ENCODE assay signal across 33 mouse cellular contexts in the genomic region with DNA sequence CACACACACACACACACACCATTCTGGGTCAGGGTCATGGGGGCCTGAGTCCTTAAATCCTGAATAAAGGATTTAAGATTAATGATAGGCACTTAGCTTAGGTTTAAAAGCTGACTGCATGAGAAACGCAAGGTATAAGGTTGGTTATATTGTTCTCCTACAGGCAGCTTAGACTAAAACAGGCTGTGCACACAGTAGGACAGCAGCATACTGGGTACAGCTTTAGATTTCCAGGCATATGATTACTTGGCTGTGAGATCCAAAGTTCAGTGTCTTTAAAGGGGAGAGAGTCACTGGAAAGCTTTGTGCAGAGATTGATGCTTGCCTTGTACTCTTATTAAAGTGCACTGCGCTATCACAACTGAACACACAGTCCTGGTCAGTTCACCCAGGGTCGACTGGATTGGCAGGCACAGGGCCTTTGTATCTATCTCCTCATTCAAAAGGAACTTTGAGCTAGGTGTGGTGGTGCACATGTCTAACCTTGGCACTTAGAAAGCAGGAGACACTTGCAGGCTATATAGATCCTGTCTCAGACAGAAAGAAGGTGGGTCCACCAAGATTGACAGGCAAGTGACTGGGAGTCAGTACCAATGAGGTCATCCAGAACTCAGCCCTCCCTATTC. TPM values are rescaled to one million over a fixed set of nuclear protein-coding genes. Genes with fewer than 3 reads are reported as not detected.
DNase-seq lines count a peak whose midpoint lies in the region; ATAC-seq and TF ChIP-seq lines count a peak whose summit lies in the region.
"Had no signal": no experiment of that assay in that cellular context is flagged by ENCODE, and none has a peak within 500 bp of the region (broad histone marks: within the 10 kb centered on the region; RNA-seq: fewer than 3 reads in every experiment).

No protein-coding gene starts in this region.

- in situ Hi-C loops in CH12.LX (cut with MboI; ENCODE audit: low pct_ligation_motif_present, low pct_unique_long_range_greater_than_20kb, low sequenced_read_pairs) = no loop called here

- H3K4me1 ChIP-seq in forebrain, embryonic 14.5 days (ENCODE audit: control insufficient read depth, insufficient read depth, low read length) = no peaks in the 10 kb centered on the region
- H3K4me1 ChIP-seq in forebrain, embryonic 10.5 days = no peaks in the 10 kb centered on the region
- no peaks in the 10 kb centered on the region for H3K4me1 ChIP-seq in CH12.LX (ENCODE audit: control insufficient read depth in 1 of 2, insufficient read depth in 2 of 2)
- H3K4me1 ChIP-seq: embryonic facial prominence, embryonic 10.5 days; embryonic facial prominence, embryonic 15.5 days; heart, embryonic 13.5 days; hindbrain, embryonic 15.5 days; kidney, embryonic 15.5 days; limb, embryonic 13.5 days; midbrain, embryonic 12.5 days; neural tube, embryonic 15.5 days had no signal

- peak; percentile 18; the same call in 1 of the 2 replicates for ATAC-seq in forebrain, embryonic 14.5 days
- ATAC-seq in megakaryocyte progenitor cell, adult 5-6 weeks (replicated peaks; ENCODE audit: poor library complexity) = 0 out of 2 replicates have a peak, but pooled peaks have one; percentile 6
- ATAC-seq: activated CD4-positive, CD25-positive, alpha-beta regulatory T cell, adult 4 months; CD4-positive, CD25-positive, alpha-beta regulatory T cell, adult 4 months; lung, postnatal 0 days had no signal

- no peak overlapping the region for H3K4me3 ChIP-seq in forebrain, embryonic 14.5 days (ENCODE audit: low read depth, low read length)
- H3K4me3 ChIP-seq in forebrain, embryonic 10.5 days = no peak overlapping the region
- no peak overlapping the region for H3K4me3 ChIP-seq in CH12.LX (replicated peaks in 1 of 3; ENCODE audit: low read depth in 2 of 3, low read length in 2 of 3, poor library complexity in 1 of 3)
- H3K4me3 ChIP-seq: embryonic facial prominence, embryonic 10.5 days; embryonic facial prominence, embryonic 15.5 days; gastrocnemius, adult 2 months; heart, embryonic 13.5 days; hindbrain, embryonic 15.5 days; kidney, embryonic 15.5 days; limb, embryonic 13.5 days; midbrain, embryonic 12.5 days; neural tube, embryonic 15.5 days had no signal

- H3K9me3 ChIP-seq in forebrain, embryonic 14.5 days (replicated peaks; ENCODE audit: control insufficient read depth, low read length) = no peaks in the 10 kb centered on the region
- H3K9me3 ChIP-seq in forebrain, embryonic 10.5 days = no peaks in the 10 kb centered on the region
- no peaks in the 10 kb centered on the region for H3K9me3 ChIP-seq in CH12.LX (replicated peaks; ENCODE audit: low read length)
- H3K9me3 ChIP-seq: embryonic facial prominence, embryonic 10.5 days; embryonic facial prominence, embryonic 15.5 days; heart, embryonic 13.5 days; hindbrain, embryonic 15.5 days; kidney, embryonic 15.5 days; limb, embryonic 13.5 days; midbrain, embryonic 12.5 days; neural tube, embryonic 15.5 days had no signal

- TF ChIP-seq RAD21 in CH12.LX (IDR thresholded peaks at IDR 0.05; ENCODE audit: low read depth, low read length) = no peak

- H3K79me2 ChIP-seq in CH12.LX (replicated peaks; ENCODE audit: control insufficient read depth, extremely low read depth, insufficient read depth, poor library complexity, severe bottlenecking) = no peaks in the 10 kb centered on the region

- TF ChIP-seq POLR2A in CH12.LX (IDR thresholded peaks at IDR 0.05; ENCODE audit: low read depth, low read length) = no peak

- no peaks in the 10 kb centered on the region for H3K27me3 ChIP-seq in forebrain, embryonic 14.5 days (replicated peaks; ENCODE audit: control insufficient read depth, insufficient read depth, low read length)
- H3K27me3 ChIP-seq in forebrain, embryonic 10.5 days (ENCODE audit: poor library complexity, severe bottlenecking) = no peaks in the 10 kb centered on the region
- no peaks in the 10 kb centered on the region for H3K27me3 ChIP-seq in CH12.LX (replicated peaks)
- H3K27me3 ChIP-seq: embryonic facial prominence, embryonic 15.5 days; heart, embryonic 13.5 days; hindbrain, embryonic 15.5 days; kidney, embryonic 15.5 days; limb, embryonic 13.5 days; midbrain, embryonic 12.5 days; neural tube, embryonic 15.5 days had no signal

- WGBS in forebrain, embryonic 14.5 days = 83% methylated on average over 3 of the region's 3 CpGs
- WGBS in forebrain, embryonic 10.5 days = 86% methylated on average over 3 of the region's 3 CpGs

- H3K9ac ChIP-seq in forebrain, embryonic 14.5 days (ENCODE audit: low read length) = no peak overlapping the region
- no peak overlapping the region for H3K9ac ChIP-seq in CH12.LX (ENCODE audit: insufficient read depth, low read depth)
- H3K9ac ChIP-seq: embryonic facial prominence, embryonic 15.5 days; heart, embryonic 13.5 days; hindbrain, embryonic 15.5 days; kidney, embryonic 15.5 days; limb, embryonic 13.5 days; midbrain, embryonic 12.5 days; neural tube, embryonic 15.5 days had no signal

- TF ChIP-seq EP300 in CH12.LX (IDR thresholded peaks at IDR 0.05; ENCODE audit: low read length) = no peak

- H3K27ac ChIP-seq in forebrain, embryonic 14.5 days (ENCODE audit: low read depth, low read length) = no peak overlapping the region
- no peak overlapping the region for H3K27ac ChIP-seq in forebrain, embryonic 10.5 days
- H3K27ac ChIP-seq in CH12.LX (ENCODE audit: insufficient read depth, low read depth) = no peak overlapping the region
- H3K27ac ChIP-seq: embryonic facial prominence, embryonic 10.5 days; embryonic facial prominence, embryonic 15.5 days; gastrocnemius, adult 2 months; heart, embryonic 13.5 days; hindbrain, embryonic 15.5 days; kidney, embryonic 15.5 days; limb, embryonic 13.5 days; neural tube, embryonic 15.5 days had no signal

- no peak overlapping the region for H3K4me2 ChIP-seq in forebrain, embryonic 14.5 days (ENCODE audit: low read length)
- H3K4me2 ChIP-seq in CH12.LX (ENCODE audit: insufficient read depth, low read depth, poor library complexity, severe bottlenecking) = no peak overlapping the region
- H3K4me2 ChIP-seq: embryonic facial prominence, embryonic 15.5 days; heart, embryonic 13.5 days; hindbrain, embryonic 15.5 days; kidney, embryonic 15.5 days; limb, embryonic 13.5 days; liver, embryonic 11.5 days; midbrain, embryonic 12.5 days; neural tube, embryonic 15.5 days had no signal

- DNase-seq in forebrain, embryonic 14.5 days (ENCODE audit: low spot score) = no peak
- DNase-seq in forebrain, embryonic 10.5 days (ENCODE audit: extremely low spot score, low spot score) = no peak
- no peak for DNase-seq in CH12.LX (ENCODE audit: extremely low read depth)
- peak; percentile 42 for DNase-seq in adipocyte (ENCODE audit: low spot score)
- DNase-seq in kidney, adult 9 months = no peak
- no peak for DNase-seq in lung, postnatal 14 days
- no peak for DNase-seq in ovary, postnatal 10 days (ENCODE audit: low spot score)
- DNase-seq: adrenal gland, adult 8-10 months; cerebellum, adult 2 months; gastrocnemius, adult 2 months; gastrocnemius, postnatal 36 days; heart, adult 18-20 months; heart, postnatal 10 days; kidney, adult 11 months; kidney, postnatal 36 days; right cerebral cortex, adult 18-20 months had no signal

- no peak for TF ChIP-seq CTCF in CH12.LX (conservative IDR thresholded peaks at IDR 0.05 in 1 of 2, IDR thresholded peaks at IDR 0.05 in 1 of 2; ENCODE audit: low read depth in 2 of 2, low read length in 2 of 2)

- H3K36me3 ChIP-seq in forebrain, embryonic 14.5 days (ENCODE audit: control insufficient read depth, insufficient read depth, low read length) = peaks cover 33% of the 10 kb centered on the region
- H3K36me3 ChIP-seq in forebrain, embryonic 10.5 days (replicated peaks) = peaks cover 45% of the 10 kb centered on the region
- H3K36me3 ChIP-seq in CH12.LX (replicated peaks in 1 of 2; ENCODE audit: control insufficient read depth in 1 of 2, insufficient read depth in 1 of 2, low read length in 1 of 2) = peaks cover 21 to 44% of the 10 kb centered on the region in 2 experiments

- dilution Hi-C loops in CH12.LX (cut with MboI; ENCODE audit: extremely low pct_ligation_motif_present, extremely low pct_unique_long_range_greater_than_20kb, low sequenced_read_pairs) = no loop called here

TF ChIP-seq in CH12.LX, 34 proteins besides CTCF, POLR2A, EP300 and RAD21 (continues in another document):
- no peak for TF ChIP-seq USF2 (conservative IDR thresholded peaks at IDR 0.05; ENCODE audit: low read depth, low read length)
- TF ChIP-seq MEF2A (IDR thresholded peaks at IDR 0.05; ENCODE audit: borderline replicate concordance, low read depth, low read length) = no peak
- TF ChIP-seq ZKSCAN1 (IDR thresholded peaks at IDR 0.05; ENCODE audit: borderline replicate concordance, low read depth, low read length) = peak; percentile 67
- no peak for TF ChIP-seq CHD2 (IDR thresholded peaks at IDR 0.05; ENCODE audit: low read length)
- peak; percentile 5; the same call in 1 of the 2 replicates for TF ChIP-seq POLR2AphosphoS2 (IDR thresholded peaks at IDR 0.05; ENCODE audit: low read depth, low read length)
- no peak for TF ChIP-seq HCFC1 (IDR thresholded peaks at IDR 0.05; ENCODE audit: low read depth, low read length)
- TF ChIP-seq SMC3 (IDR thresholded peaks at IDR 0.05; ENCODE audit: low read depth, low read length) = no peak

RNA-seq across cellular contexts. Expression of a gene that starts 25.4 kb away (rescaled TPM):
- 140 and 141 TPM in 2 replicates for polyA plus RNA-seq in forebrain, embryonic 14.5 days (2014; fragmentation: Nextera tagmentation; extraction: Ambion mirVana)
- polyA plus RNA-seq in forebrain, embryonic 10.5 days (2016; fragmentation: Nextera tagmentation; extraction: Ambion mirVana) = 132 and 144 TPM in 2 replicates
- 34.2 and 41.0 TPM in 2 replicates for total RNA-seq in CH12.LX (2012; rRNA removed)
- 20.9 and 23.3 TPM in 2 replicates for total RNA-seq in CH12.LX (2014; rRNA removed)
- polyA plus RNA-seq in CH12.LX (2012; ENCODE audit: insufficient read length, low read depth) = 53.5 and 62.2 TPM in 2 replicates
- 64.2 and 65.1 TPM in 2 replicates for total RNA-seq in megakaryocyte progenitor cell, adult 5-6 weeks (2015)
- 50.3 and 53.6 TPM in 2 replicates for total RNA-seq in megakaryocyte progenitor cell, adult 5-6 weeks (2017)

RNA-seq across cellular contexts. Expression of a gene that starts 36.9 kb away (rescaled TPM):
- not detected in 2 replicates for polyA plus RNA-seq in forebrain, embryonic 14.5 days (2014; fragmentation: Nextera tagmentation; extraction: Ambion mirVana)
- polyA plus RNA-seq in forebrain, embryonic 10.5 days (2016; fragmentation: Nextera tagmentation; extraction: Ambion mirVana) = not detected in 2 replicates
- not detected in 2 replicates for total RNA-seq in CH12.LX (2012; rRNA removed)
- total RNA-seq in CH12.LX (2014; rRNA removed) = not detected in 2 replicates
- polyA plus RNA-seq in CH12.LX (2012; ENCODE audit: insufficient read length, low read depth) = not detected in 2 replicates
- total RNA-seq in megakaryocyte progenitor cell, adult 5-6 weeks (2015) = not detected in 2 replicates
- not detected in 2 replicates for total RNA-seq in megakaryocyte progenitor cell, adult 5-6 weeks (2017)
- total RNA-seq: gastrocnemius, adult 2 months; gastrocnemius, postnatal 36 days; heart, postnatal 10 days; hematopoietic stem cell, adult 5-6 weeks; left cerebral cortex, postnatal 36 days; monocyte, adult 5-6 weeks had no signal
- polyA plus RNA-seq: activated CD4-positive, CD25-positive, alpha-beta regulatory T cell, adult 4 months; embryonic facial prominence, embryonic 10.5 days; embryonic facial prominence, embryonic 15.5 days; heart, embryonic 13.5 days; hindbrain, embryonic 15.5 days; kidney, embryonic 15.5 days; limb, embryonic 13.5 days; liver, embryonic 11.5 days; midbrain, embryonic 12.5 days; neural tube, embryonic 15.5 days; spleen, adult 2 months had no signal

RNA-seq across cellular contexts. Expression of a gene that starts 56.9 kb away (rescaled TPM):
- polyA plus RNA-seq in forebrain, embryonic 14.5 days (2014; fragmentation: Nextera tagmentation; extraction: Ambion mirVana) = 34.1 and 39.7 TPM in 2 replicates
- 56.8 and 59.6 TPM in 2 replicates for polyA plus RNA-seq in forebrain, embryonic 10.5 days (2016; fragmentation: Nextera tagmentation; extraction: Ambion mirVana)
- total RNA-seq in CH12.LX (2012; rRNA removed) (49.9 and 59.7 TPM in 2 replicates), CH12.LX (2014; rRNA removed) (43.1 and 46.7 TPM in 2 replicates)
- polyA plus RNA-seq in CH12.LX (2012; ENCODE audit: insufficient read length, low read depth) = 60.7 and 73.4 TPM in 2 replicates
- 20.1 and 24.1 TPM in 2 replicates for total RNA-seq in megakaryocyte progenitor cell, adult 5-6 weeks (2015)
- total RNA-seq in megakaryocyte progenitor cell, adult 5-6 weeks (2017) = 49.9 and 60.3 TPM in 2 replicates
